Mouse (Mus musculus) bone marrow macrophage, adult 2 months (primary cell): Measurements from ENCODE around the gene Ms4a15. TPM values are rescaled to one million over a fixed set of nuclear protein-coding genes. Genes with fewer than 3 reads are reported as not detected.
A peak's percentile ranks its signal among the peaks of the same experiment; 100 is the strongest.

Experiments used
- H3K27ac ChIP-seq: 2 replicates; pipeline ENCODE4 v1.5.1; 2012; ENCODE audit warnings: low read depth, low read length; ENCODE audit not compliant: insufficient read depth
- H3K4me1 ChIP-seq: 2 replicates; pipeline ENCODE4 v1.6.1; 2012; ENCODE audit warnings: low read length; ENCODE audit not compliant: control insufficient read depth, insufficient read depth
- H3K4me3 ChIP-seq: 2 replicates; pipeline ENCODE4 v1.5.1; 2012; ENCODE audit warnings: mild to moderate bottlenecking, low read length, moderate library complexity; ENCODE audit not compliant: insufficient read depth
- CTCF ChIP-seq: IDR thresholded peaks from 2 replicates; pipeline ENCODE4 v1.5.1; 2012; ENCODE audit warnings: low read depth, mild to moderate bottlenecking, low read length, moderate library complexity
- POLR2A ChIP-seq: IDR thresholded peaks from 2 replicates; pipeline ENCODE4 v1.6.1; 2012; ENCODE audit warnings: mild to moderate bottlenecking, low read depth, low read length, borderline replicate concordance
- polyA plus RNA-seq: library from polyadenylated mRNA; stranded (reverse); fragments of >200 nt; gene quantifications from 2 replicates; pipeline ENCODE4 v1.2.4, GENCODE M21; 2012; ENCODE audit not compliant: missing spikeins, insufficient read depth, insufficient read length

Gene Ms4a15
- polyA plus RNA-seq, 1 experiment: not detected

GRCm38 (mm10) chr19:10946506-10946905, 46.5 kb downstream of the Ms4a15 start:
- Histone ChIP-seq H3K4me3 (peak overlapping the region; percentile 91), H3K4me1 (peaks cover 39% of the 10 kb centered on the region), H3K27ac (peak overlapping the region; percentile 72)
- no peak for TF ChIP-seq POLR2A
- no peak for TF ChIP-seq CTCF

- TF ChIP-seq CTCF (no peak), POLR2A (no peak)
- Histone ChIP-seq H3K4me1 (peaks cover 26% of the 10 kb centered on the region), H3K4me3 (no peak overlapping the region), H3K27ac (no peak overlapping the region)
Observed at GRCm38 (mm10) chr19:10943955-10944354, 49.1 kb downstream of the Ms4a15 start.

DNA sequence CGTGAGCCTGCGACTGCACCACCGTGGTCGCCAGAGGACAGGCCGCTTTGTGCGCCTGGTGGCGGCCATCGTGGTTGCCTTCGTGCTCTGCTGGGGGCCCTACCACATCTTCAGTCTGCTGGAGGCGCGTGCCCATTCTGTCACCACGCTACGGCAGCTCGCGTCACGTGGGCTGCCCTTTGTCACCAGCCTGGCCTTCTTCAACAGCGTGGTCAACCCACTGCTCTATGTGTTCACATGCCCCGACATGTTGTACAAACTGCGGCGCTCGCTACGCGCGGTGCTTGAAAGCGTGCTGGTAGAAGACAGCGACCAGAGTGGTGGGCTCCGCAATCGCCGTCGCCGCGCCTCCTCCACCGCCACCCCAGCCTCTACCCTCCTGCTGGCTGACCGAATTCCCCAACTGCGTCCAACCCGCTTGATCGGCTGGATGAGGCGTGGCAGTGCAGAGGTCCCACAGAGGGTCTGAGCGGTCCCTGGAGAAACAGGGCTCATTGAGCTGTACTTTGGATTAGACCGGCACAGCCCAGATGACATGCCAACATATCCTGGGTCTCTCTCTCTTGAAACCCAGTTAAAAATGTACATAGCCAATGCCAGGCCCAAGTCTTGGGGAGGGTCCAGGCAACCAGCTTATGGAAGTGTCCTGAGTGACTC, 52.1 kb downstream of the Ms4a15 start:
- TF ChIP-seq CTCF: no peak
- TF ChIP-seq POLR2A: no peak
- no peak overlapping the region for H3K4me3 ChIP-seq

GRCm38 (mm10) chr19:10940097-10940800, 52.8 kb downstream of the Ms4a15 start:
- H3K27ac ChIP-seq: no peak overlapping the region
- H3K4me3 ChIP-seq: no peak overlapping the region
- H3K4me1 ChIP-seq: peaks cover 14% of the 10 kb centered on the region
- no peak for TF ChIP-seq POLR2A

More for the DNA sequence above, 52.1 kb downstream of the Ms4a15 start:
- Histone ChIP-seq H3K27ac (no peak overlapping the region), H3K4me1 (peaks cover 17% of the 10 kb centered on the region)

DNA sequence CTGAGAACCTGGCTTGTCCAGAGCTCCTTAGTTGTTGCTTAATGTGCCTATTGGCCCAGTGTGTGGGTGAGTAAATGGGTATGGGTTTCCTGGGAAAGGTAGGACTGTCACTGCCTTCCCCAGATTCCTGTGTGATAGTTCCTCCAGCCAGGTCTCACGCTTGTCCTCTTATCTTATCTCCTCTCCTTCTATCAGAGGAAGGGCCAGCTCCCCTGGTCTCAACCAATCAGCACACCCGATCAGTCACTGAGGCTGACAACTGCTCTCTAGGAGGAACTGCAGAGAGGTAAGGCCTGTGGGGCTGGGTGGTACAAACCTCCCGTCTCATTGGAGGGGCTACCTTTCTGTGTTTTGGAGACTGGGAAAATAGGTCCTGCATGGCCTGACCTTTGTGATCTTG, 54.3 kb downstream of the Ms4a15 start:
- Histone ChIP-seq H3K4me1 (no peaks in the 10 kb centered on the region), H3K27ac (no peak overlapping the region), H3K4me3 (no peak overlapping the region)
- TF ChIP-seq CTCF (no peak), POLR2A (no peak)

- Histone ChIP-seq H3K4me1 (no peaks in the 10 kb centered on the region), H3K4me3 (no peak within 1 kb of the TSS), H3K27ac (no peak within 1 kb of the TSS)
- no peak for TF ChIP-seq POLR2A
Observed at GRCm38 (mm10) chr19:10937110-10937563, 55.9 kb downstream of the Ms4a15 start, which contains the start of gene Ptgdr2. TSS of gene Ptgdr2 (plus strand) at chr19:10937160.

DNA sequence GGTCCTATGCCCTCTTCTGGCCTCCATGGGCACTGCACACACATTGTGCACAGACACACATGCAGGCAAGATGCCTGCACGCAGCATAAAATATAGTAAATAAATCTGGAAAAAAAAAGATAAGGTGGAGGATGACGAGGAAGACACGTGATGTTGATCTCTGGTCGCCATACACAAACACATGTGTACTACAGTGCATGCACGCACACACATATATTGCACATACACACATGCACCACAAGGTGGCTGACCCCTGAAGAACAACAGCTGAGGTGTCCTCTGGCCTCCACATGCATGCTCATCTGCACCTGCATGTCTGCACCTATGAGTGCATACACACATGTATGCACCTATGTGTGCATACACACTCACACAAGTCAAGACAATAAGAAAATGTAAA, 57.0 kb downstream of the Ms4a15 start:
- no peak for TF ChIP-seq POLR2A
- TF ChIP-seq CTCF: peak; percentile 7; the same call in 1 of the 2 replicates
- Histone ChIP-seq H3K4me3 (no peak overlapping the region), H3K4me1 (no peaks in the 10 kb centered on the region), H3K27ac (no peak overlapping the region)

DNA sequence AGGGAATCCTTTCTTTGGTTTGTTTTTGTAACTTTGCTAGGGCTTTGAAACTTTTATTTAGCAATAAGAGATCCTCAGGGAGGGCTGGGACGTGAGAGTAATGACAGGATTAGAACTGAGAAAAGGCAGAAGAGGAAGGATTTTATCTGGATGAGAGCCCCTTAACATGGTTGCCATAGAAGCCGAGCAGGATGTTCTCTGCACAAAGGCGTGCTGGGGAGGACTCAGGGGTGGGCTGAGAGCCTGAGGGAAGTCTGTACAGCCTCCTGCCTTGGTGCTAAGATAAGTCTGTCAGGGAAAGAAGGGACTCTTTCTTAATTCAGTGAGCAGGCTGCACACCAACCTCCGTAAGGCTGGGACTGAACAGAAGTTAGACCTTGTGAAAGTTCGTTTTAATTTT, 58.0 kb downstream of the Ms4a15 start:
- Histone ChIP-seq H3K27ac (no peak overlapping the region), H3K4me1 (peaks cover 6% of the 10 kb centered on the region), H3K4me3 (no peak overlapping the region)
- TF ChIP-seq CTCF (no peak), POLR2A (no peak)

- Histone ChIP-seq H3K4me3 (no peak overlapping the region), H3K4me1 (peaks cover 6% of the 10 kb centered on the region), H3K27ac (no peak overlapping the region)
- TF ChIP-seq CTCF (no peak), POLR2A (no peak)
Observed at GRCm38 (mm10) chr19:10930641-10931040, 62.4 kb downstream of the Ms4a15 start.

Other genes starting within 250 kb of the Ms4a15 start
- not detected in 2 replicates for gene Cd6, start 163.2 kb downstream of the Ms4a15 start, polyA plus RNA-seq
- gene Slc15a3, start 153.5 kb downstream of the Ms4a15 start, polyA plus RNA-seq: 93.7 and 94.6 TPM in 2 replicates
- 2.1 and 3.1 TPM in 2 replicates for gene Tmem132a, start 123.3 kb downstream of the Ms4a15 start, polyA plus RNA-seq
- gene Tmem109, start 111.2 kb downstream of the Ms4a15 start, polyA plus RNA-seq: 75.4 and 80.6 TPM in 2 replicates
- gene Prpf19, start 98.0 kb downstream of the Ms4a15 start, polyA plus RNA-seq: 41.4 and 51.6 TPM in 2 replicates
- not detected in 2 replicates for gene Zp1, start 72.6 kb downstream of the Ms4a15 start, polyA plus RNA-seq
- not detected in 2 replicates for gene Ptgdr2, start 56.1 kb downstream of the Ms4a15 start, polyA plus RNA-seq
- 11.1 and 11.6 TPM in 2 replicates for gene Ccdc86, start 44.0 kb downstream of the Ms4a15 start, polyA plus RNA-seq
- gene Ms4a10, start 18.6 kb downstream of the Ms4a15 start, polyA plus RNA-seq: not detected in 2 replicates
- gene Ms4a18, start 24.8 kb upstream of the Ms4a15 start, polyA plus RNA-seq: not detected in 2 replicates
- not detected in 2 replicates for gene Ms4a8a, start 87.9 kb upstream of the Ms4a15 start, polyA plus RNA-seq
- not detected in 2 replicates for gene 1700017D01Rik, start 137.6 kb upstream of the Ms4a15 start, polyA plus RNA-seq
- not detected in 2 replicates for gene 1700025F22Rik, start 172.1 kb upstream of the Ms4a15 start, polyA plus RNA-seq
- not detected in 2 replicates for gene Ms4a13, start 203.5 kb upstream of the Ms4a15 start, polyA plus RNA-seq
- gene Ms4a12, start 239.2 kb upstream of the Ms4a15 start, polyA plus RNA-seq: not detected in 2 replicates